Mouse (Mus musculus): ENCODE data around the gene Ttc23l. TPM values are rescaled to one million over a fixed set of nuclear protein-coding genes. Genes with fewer than 3 reads are reported as not detected.

The Ttc23l gene
- not detected for polyA plus RNA-seq (2014; fragmentation: Illumina TruSeq; extraction: RNeasy Lipid Tissue Mini Kit (QIAGEN cat#74804); ENCODE audit: low read depth, low replicate concordance)

DNA sequence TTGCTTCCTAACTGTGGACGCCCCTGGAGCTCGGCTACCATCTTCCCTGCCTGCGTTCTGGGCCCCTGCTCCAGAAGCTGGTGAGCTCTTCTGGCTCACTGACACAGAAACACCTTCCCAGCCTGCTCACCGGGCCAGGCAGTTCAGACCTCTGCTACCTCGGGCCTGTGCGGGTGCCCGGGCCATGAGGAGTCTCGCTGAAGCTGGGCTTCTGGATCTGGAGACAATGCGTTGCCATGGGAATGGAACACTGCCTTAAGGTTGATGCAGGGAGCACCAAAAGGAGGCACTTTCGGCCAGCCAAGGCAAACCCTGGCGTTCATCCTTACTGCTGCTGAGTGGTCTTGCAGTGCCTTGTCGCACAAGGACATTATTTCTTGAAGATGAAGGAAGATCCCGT lies at the start of gene Ttc23l:
Gene Ttc23l, minus strand, starts transcription at position 204 of the 400 bp plus-strand sequence.

DNA sequence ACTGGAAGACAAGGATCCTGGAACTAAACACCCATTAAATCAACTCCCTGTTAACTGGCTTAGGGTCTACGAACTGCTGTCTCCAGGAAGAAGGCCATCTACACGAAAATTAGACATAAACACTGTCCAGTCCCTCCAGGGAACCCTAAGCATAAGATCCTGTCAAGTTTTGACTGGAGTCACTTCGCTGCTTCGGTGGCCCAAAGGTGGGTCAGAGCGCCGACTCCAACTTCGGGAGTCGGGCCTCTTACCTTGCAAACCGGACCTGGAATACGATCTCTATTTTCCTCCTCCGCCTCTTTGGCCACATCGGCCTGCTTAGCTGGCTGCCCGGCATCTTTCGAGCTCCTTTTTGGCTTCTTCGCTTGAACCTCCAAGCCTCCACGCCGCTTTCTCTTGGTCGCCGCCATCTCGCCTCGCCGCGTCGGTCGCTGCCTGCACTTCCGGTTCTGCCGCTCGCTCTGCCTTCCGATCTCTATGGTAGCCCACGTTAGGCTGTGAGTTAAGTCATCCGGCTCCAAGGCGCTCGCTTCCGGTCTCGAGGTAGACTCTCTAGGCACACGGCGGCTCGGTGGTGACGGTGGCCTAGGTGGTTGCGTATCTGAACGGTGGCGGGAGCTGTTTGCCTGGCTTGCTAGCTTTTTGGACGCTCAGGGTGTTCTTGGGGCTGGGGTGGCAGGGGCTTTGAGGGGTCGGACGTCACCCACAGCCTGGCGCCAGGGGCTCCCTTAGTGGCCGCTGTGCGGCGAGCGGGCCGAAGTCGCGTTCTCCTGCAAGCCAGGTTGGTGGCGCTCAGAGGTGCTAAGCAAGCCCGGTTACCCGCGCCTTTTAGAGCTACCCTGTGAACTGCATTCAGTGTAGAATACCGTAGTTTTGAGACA lies 72.7 kb downstream of the Ttc23l start, which contains the start of the genes Brix1 and Rad1:
Gene Brix1, minus strand, starts transcription at position 464 of the 881 bp plus-strand sequence.
Gene Rad1, plus strand, starts transcription at position 535 of the 881 bp plus-strand sequence.

GRCm38 (mm10) chr15:10470151-10470831 lies 88.2 kb downstream of the Ttc23l start, which contains the start of gene Dnajc21:
Gene Dnajc21 (minus strand): TSS chr15:10470516.

Other genes with a start within 250 kb of the Ttc23l start
- not detected for gene Gm21973, start 233.3 kb downstream of the Ttc23l start, polyA plus RNA-seq (2014; fragmentation: Illumina TruSeq; extraction: RNeasy Lipid Tissue Mini Kit (QIAGEN cat#74804); ENCODE audit: low read depth, low replicate concordance)
- gene Agxt2, start 200.1 kb downstream of the Ttc23l start, polyA plus RNA-seq (2014; fragmentation: Illumina TruSeq; extraction: RNeasy Lipid Tissue Mini Kit (QIAGEN cat#74804); ENCODE audit: low read depth, low replicate concordance) = not detected
- gene Dnajc21, start 88.2 kb downstream of the Ttc23l start, polyA plus RNA-seq (2014; fragmentation: Illumina TruSeq; extraction: RNeasy Lipid Tissue Mini Kit (QIAGEN cat#74804); ENCODE audit: low read depth, low replicate concordance) = 40.3 TPM
- 19.3 TPM for gene Brix1, start 72.7 kb downstream of the Ttc23l start, polyA plus RNA-seq (2014; fragmentation: Illumina TruSeq; extraction: RNeasy Lipid Tissue Mini Kit (QIAGEN cat#74804); ENCODE audit: low read depth, low replicate concordance)
- 11.1 TPM for gene Rad1, start 72.7 kb downstream of the Ttc23l start, polyA plus RNA-seq (2014; fragmentation: Illumina TruSeq; extraction: RNeasy Lipid Tissue Mini Kit (QIAGEN cat#74804); ENCODE audit: low read depth, low replicate concordance)
- 3.7 TPM for gene Rai14, start 156.0 kb upstream of the Ttc23l start, polyA plus RNA-seq (2014; fragmentation: Illumina TruSeq; extraction: RNeasy Lipid Tissue Mini Kit (QIAGEN cat#74804); ENCODE audit: low read depth, low replicate concordance)

Data from heart, adult 10 weeks (tissue).